Mouse (Mus musculus) brown adipose tissue, adult 24 weeks (tissue): ENCODE measurements around the gene Gm3095. TPM values are rescaled to one million over a fixed set of nuclear protein-coding genes. Genes with fewer than 3 reads are reported as not detected.
"Not testable (repeated sequence)": the region's sequence is repeated elsewhere in the genome, so short reads cannot be mapped to it uniquely, and the experiment has no call there.

ENCODE experiments used
- H3K27ac ChIP-seq: fragments of 200-500 bp; replicated peaks from 2 replicates; pipeline ENCODE4 v1.5.1; 2012; ENCODE audit warnings: low read depth, mild to moderate bottlenecking, low read length
- H3K4me1 ChIP-seq: fragments of 200-500 bp; 2 replicates; pipeline ENCODE4 v1.6.1; 2012; ENCODE audit warnings: low read length, mixed read lengths; ENCODE audit not compliant: control insufficient read depth, insufficient read depth, insufficient read length
- H3K4me3 ChIP-seq: fragments of 200-500 bp; 2 replicates; pipeline ENCODE4 v1.5.1; 2012; ENCODE audit warnings: low read depth, mild to moderate bottlenecking, low read length, moderate library complexity; ENCODE audit not compliant: insufficient read depth
- polyA plus RNA-seq: library from polyadenylated mRNA; stranded (reverse); fragments of >200 nt; gene quantifications from 2 replicates; pipeline ENCODE4 v1.2.4, GENCODE M21; 2012; ENCODE audit not compliant: missing spikeins, insufficient read depth, insufficient read length

Gm3095 gene
- not detected in 2 replicates for polyA plus RNA-seq

DNA sequence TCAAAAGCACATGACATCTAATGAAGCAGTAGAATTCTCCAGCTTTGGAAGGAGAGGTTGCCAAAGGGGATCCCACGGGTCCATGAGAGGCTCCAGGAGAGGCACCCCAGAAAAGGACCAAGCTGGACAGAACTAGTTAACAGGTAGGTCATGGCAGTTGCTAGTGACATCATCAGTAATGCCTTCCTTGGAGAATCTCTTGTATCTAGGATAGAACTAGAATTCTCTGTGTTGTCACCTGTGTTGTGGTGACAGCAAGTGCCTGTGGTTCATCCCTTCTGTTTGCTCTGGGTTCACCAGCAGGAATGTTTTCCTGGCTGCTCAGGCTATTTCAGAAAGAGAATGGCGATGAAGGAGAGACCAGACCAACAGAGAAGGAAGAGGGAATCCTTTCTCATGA lies at the start of gene Gm3095:
Gene Gm3095 (plus strand): TSS at position 301 of the 400 bp plus-strand sequence.
- H3K27ac ChIP-seq, H3K4me1 ChIP-seq, H3K4me3 ChIP-seq: not testable (repeated sequence)

DNA sequence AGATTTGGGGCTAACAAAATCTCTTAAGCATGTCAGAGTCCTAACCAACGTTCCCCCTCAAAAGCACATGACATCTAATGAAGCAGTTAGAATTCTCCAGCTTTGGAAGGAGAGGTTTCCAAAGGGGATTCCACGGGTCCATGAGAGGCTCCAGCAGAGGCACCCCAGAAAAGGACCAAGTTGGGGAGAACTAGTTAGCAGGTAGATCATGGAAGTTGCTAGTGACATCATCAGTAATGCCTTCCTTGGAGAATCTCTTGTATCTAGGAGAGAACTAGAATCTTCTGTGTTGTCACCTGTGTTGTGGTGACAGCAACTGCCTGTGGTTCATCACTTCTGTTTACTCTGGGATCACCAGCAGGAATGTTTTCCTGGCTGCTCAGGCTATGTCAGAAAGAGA lies 31.9 kb upstream of the Gm3095 start, which contains the start of gene Gm3029:
Gene Gm3029 (plus strand): TSS at position 301 of the 400 bp plus-strand sequence.
- H3K4me1 ChIP-seq, H3K27ac ChIP-seq, H3K4me3 ChIP-seq: not testable (repeated sequence)

DNA sequence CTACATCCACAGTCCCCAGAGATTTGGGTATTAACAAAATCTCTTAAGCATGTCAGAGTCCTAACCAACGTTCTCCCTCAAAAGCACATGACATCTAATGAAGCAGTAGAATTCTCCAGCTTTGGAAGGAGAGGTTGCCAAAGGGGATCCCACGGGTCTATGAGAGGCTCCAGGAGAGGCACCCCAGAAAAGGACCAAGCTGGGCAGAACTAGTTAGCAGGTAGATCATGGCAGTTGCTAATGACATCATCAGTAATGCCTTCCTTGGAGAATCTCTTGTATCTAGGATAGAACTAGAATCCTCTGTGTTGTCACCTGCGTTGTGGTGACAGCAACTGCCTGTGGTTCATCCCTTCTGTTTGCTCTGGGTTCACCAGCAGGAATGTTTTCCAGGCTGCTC lies 34.7 kb downstream of the Gm3095 start, which contains the start of gene Gm3099:
Gene Gm3099 (plus strand): TSS at position 301 of the 400 bp plus-strand sequence.
- H3K27ac ChIP-seq, H3K4me1 ChIP-seq, H3K4me3 ChIP-seq: not testable (repeated sequence)

Other genes starting within 250 kb of the Gm3095 start
- gene Gm3002, start 153.5 kb upstream of the Gm3095 start, polyA plus RNA-seq: not detected in 2 replicates
- gene Gm3033, start 117.3 kb upstream of the Gm3095 start, polyA plus RNA-seq: not detected in 2 replicates
- gene Gm2916, start 79.4 kb upstream of the Gm3095 start, polyA plus RNA-seq: not detected in 2 replicates
- not detected in 2 replicates for gene Gm3029, start 31.8 kb upstream of the Gm3095 start, polyA plus RNA-seq
- not detected in 2 replicates for gene Gm3099, start 34.8 kb downstream of the Gm3095 start, polyA plus RNA-seq
- gene Gm5796, start 60.4 kb downstream of the Gm3095 start, polyA plus RNA-seq: not detected in 2 replicates
- not detected in 2 replicates for gene Gm3115, start 120.6 kb downstream of the Gm3095 start, polyA plus RNA-seq
- not detected in 2 replicates for gene Gm8108, start 147.0 kb downstream of the Gm3095 start, polyA plus RNA-seq
- not detected in 2 replicates for gene Gm3127, start 201.5 kb downstream of the Gm3095 start, polyA plus RNA-seq
- not detected in 2 replicates for gene Gm2974, start 219.0 kb downstream of the Gm3095 start, polyA plus RNA-seq